In the genomic region with DNA sequence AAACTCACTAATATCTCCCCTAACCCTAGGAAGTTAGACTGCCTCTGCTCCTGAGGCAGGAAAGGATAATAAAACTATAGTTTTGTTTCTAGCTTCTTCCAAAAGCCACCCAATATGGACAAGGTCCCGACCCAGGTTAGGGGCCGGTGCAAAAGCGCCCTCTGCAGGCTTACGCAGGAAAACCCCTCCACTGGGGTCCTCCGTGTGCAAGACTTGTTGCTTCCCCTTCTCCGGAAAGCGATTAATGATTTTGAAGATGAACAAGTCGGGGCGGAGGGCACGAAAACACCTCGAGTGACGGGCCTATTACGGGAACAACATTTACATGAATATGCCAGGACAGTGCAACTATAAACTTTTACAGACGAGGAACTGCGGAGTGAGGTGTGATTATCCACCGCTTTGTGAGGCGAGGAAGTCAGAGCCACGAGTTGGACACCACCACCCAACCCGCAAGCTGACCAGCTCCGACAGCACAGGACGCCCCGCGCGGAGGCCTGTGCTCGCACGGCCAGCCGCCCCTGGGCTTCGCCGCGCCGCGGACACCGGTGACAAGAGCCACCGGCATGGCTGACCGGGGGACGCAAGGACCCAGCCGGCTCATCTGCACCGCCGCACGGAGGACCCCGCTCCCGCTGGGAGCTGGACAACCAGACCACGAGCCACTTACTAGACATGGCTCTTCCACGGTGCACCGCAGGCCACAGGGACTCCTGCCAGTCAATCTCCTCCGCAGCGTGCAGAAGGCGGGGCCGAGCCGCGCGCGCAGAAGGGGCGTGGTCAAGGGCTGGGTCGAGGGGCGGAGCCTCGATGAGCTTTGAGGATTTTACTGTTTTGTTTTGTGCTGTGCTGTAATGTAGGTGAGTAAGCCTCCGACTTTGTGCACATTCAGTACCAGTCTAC, we compare ENCODE assay signal across 7 mouse cellular contexts. TPM values are rescaled to one million over a fixed set of nuclear protein-coding genes. Genes with fewer than 3 reads are reported as not detected.
A peak's percentile ranks its signal among the peaks of the same experiment; 100 is the strongest.
DNase-seq lines count a peak whose midpoint lies in the region; ATAC-seq lines count a peak whose summit lies in the region.

Nit2 (minus strand) TSS at position 731 of the 903 bp plus-strand sequence.

- H3K4me3 ChIP-seq in intestine, embryonic 16.5 days (ENCODE audit: low read length): peak within 1 kb of the TSS; percentile 99
- peak within 1 kb of the TSS; percentile 73 for H3K4me3 ChIP-seq in midbrain, embryonic 11.5 days (ENCODE audit: low read depth, low read length)

- H3K36me3 ChIP-seq in intestine, embryonic 16.5 days (ENCODE audit: control insufficient read depth, insufficient read depth, low read length): peaks cover 5% of the 10 kb centered on the region; the same call in 1 of the 2 replicates
- 0 out of 2 replicates have a peak, but pooled peaks cover 2% of the 10 kb centered on the region for H3K36me3 ChIP-seq in midbrain, embryonic 11.5 days (ENCODE audit: control insufficient read depth, insufficient read depth, low read length)

- peaks cover 8% of the 10 kb centered on the region for H3K4me1 ChIP-seq in intestine, embryonic 16.5 days (ENCODE audit: control insufficient read depth, insufficient read depth, low read length)
- peaks cover 12% of the 10 kb centered on the region for H3K4me1 ChIP-seq in midbrain, embryonic 11.5 days (ENCODE audit: control insufficient read depth, insufficient read depth, low read length)

- intact Hi-C loops in left cerebral cortex, postnatal 36 days (cut with DNase I): loop anchor here (5.0 kb wide), 3 partner anchors 45 to 450 kb away; partner anchors contain the start of genes Tfg and Tomm70a

- H3K9me3 ChIP-seq in intestine, embryonic 16.5 days (ENCODE audit: control insufficient read depth, low read length): no peaks in the 10 kb centered on the region
- H3K9me3 ChIP-seq in midbrain, embryonic 11.5 days (ENCODE audit: control insufficient read depth, low read length): no peaks in the 10 kb centered on the region

- peak within 1 kb of the TSS; percentile 96 for H3K9ac ChIP-seq in intestine, embryonic 16.5 days (ENCODE audit: low read depth, low read length)
- peak within 1 kb of the TSS; percentile 86 for H3K9ac ChIP-seq in midbrain, embryonic 11.5 days (ENCODE audit: low read length)

- ATAC-seq in intestine, embryonic 16.5 days: peak; percentile 98
- ATAC-seq in midbrain, embryonic 11.5 days (ENCODE audit: low FRiP score): peak; percentile 99

- peak within 1 kb of the TSS; percentile 75 for H3K4me2 ChIP-seq in intestine, embryonic 16.5 days (ENCODE audit: low read depth, low read length)
- H3K4me2 ChIP-seq in midbrain, embryonic 11.5 days: peak within 1 kb of the TSS; percentile 82

- under 1% methylated on average over 58 of the region's 58 CpGs for WGBS in intestine, embryonic 16.5 days
- under 1% methylated on average over 58 of the region's 58 CpGs for WGBS in midbrain, embryonic 11.5 days

- H3K27ac ChIP-seq in intestine, embryonic 16.5 days (ENCODE audit: low read length): peak within 1 kb of the TSS; percentile 92
- peak within 1 kb of the TSS; percentile 63 for H3K27ac ChIP-seq in midbrain, embryonic 11.5 days (ENCODE audit: low read depth, low read length)

- peak; percentile 98 for DNase-seq in adrenal gland, adult 2 months
- DNase-seq in embryo, embryonic 11.5 days (ENCODE audit: low read depth, low spot score): peak; percentile 83
- DNase-seq in gastrocnemius, postnatal 4 days (ENCODE audit: low spot score in 2 of 2): peak; percentile 93 to 95
- DNase-seq in left cerebral cortex, postnatal 36 days (ENCODE audit: low spot score in 2 of 2): peak; percentile 91 to 92
- DNase-seq in midbrain, embryonic 11.5 days (ENCODE audit: low spot score, missing footprints): peak; percentile 99
- DNase-seq in skeletal muscle tissue, adult 2 months (ENCODE audit: low read depth, low spot score): peak; percentile 81

- H3K27me3 ChIP-seq in intestine, embryonic 16.5 days (replicated peaks; ENCODE audit: control insufficient read depth, insufficient read depth, low read length): no peaks in the 10 kb centered on the region
- no peaks in the 10 kb centered on the region for H3K27me3 ChIP-seq in midbrain, embryonic 11.5 days (ENCODE audit: control insufficient read depth, insufficient read depth, low read length)

RNA-seq across cellular contexts. Expression of gene Nit2, which starts in this region (rescaled TPM):
- total RNA-seq in adrenal gland, adult 2 months (2021): 10 to 100 TPM; 42.7 to 43.6 TPM
- polyA plus RNA-seq in adrenal gland, adult 2 months (2012; rRNA removed): 15.3 and 26.5 TPM in 2 replicates
- total RNA-seq in gastrocnemius, postnatal 4 days (2021): 10 to 100 TPM; 39.6 to 40.8 TPM
- polyA plus RNA-seq in intestine, embryonic 16.5 days (2015; fragmentation: Nextera tagmentation; extraction: Ambion mirVana): 76.1 and 79.9 TPM in 2 replicates
- total RNA-seq in left cerebral cortex, postnatal 36 days (2021): 10 to 100 TPM; 13.6 to 14.8 TPM
- polyA plus RNA-seq in midbrain, embryonic 11.5 days (2014; fragmentation: Nextera tagmentation; extraction: Ambion mirVana): 43.9 and 49.9 TPM in 2 replicates

Comparison
In these comparisons a context has a peak if more than half of its experiments do, and no peak if none do; other contexts are left out.
1. Peak in every context shown above with its lines: DNase-seq, ATAC-seq, H3K4me3 ChIP-seq and H3K27ac ChIP-seq.